Mouse (Mus musculus) hindbrain, embryonic 16.5 days (tissue): Measurements from ENCODE around the gene Uchl3. TPM values are rescaled to one million over a fixed set of nuclear protein-coding genes. Genes with fewer than 3 reads are reported as not detected.

Experiments used
- ATAC-seq: fragments of 200-750 bp; cut with Nextera tagmentation; 2 replicates; pipeline ENCODE4 v1.8.0; 2017; ENCODE audit warnings: moderate TSS enrichment, moderate library complexity
- H3K27ac ChIP-seq: fragments of 300-500 bp; sonication (generic); 2 replicates; pipeline ENCODE4 v1.5.1; 2014; ENCODE audit warnings: low read depth, mild to moderate bottlenecking, control low read depth, low read length, moderate library complexity
- H3K27me3 ChIP-seq: fragments of 300-500 bp; sonication (generic); replicated peaks from 2 replicates; pipeline ENCODE4 v1.6.1; 2014; ENCODE audit warnings: low read length; ENCODE audit not compliant: control insufficient read depth, insufficient read depth
- H3K36me3 ChIP-seq: fragments of 300-500 bp; sonication (generic); 2 replicates; pipeline ENCODE4 v1.6.1; 2014; ENCODE audit warnings: mild to moderate bottlenecking, low read length, moderate library complexity, mixed read lengths; ENCODE audit not compliant: control insufficient read depth, insufficient read depth
- H3K4me1 ChIP-seq: fragments of 300-500 bp; sonication (generic); 2 replicates; pipeline ENCODE4 v1.6.1; 2014; ENCODE audit warnings: low read depth, low read length; ENCODE audit not compliant: control insufficient read depth, insufficient read depth
- H3K4me2 ChIP-seq: fragments of 300-500 bp; sonication (generic); 2 replicates; pipeline ENCODE4 v1.6.1; 2014; ENCODE audit warnings: mild to moderate bottlenecking, low read length, control low read depth, moderate library complexity
- H3K4me3 ChIP-seq: fragments of 300-500 bp; sonication (generic); 2 replicates; pipeline ENCODE4 v1.5.1; 2014; ENCODE audit warnings: mild to moderate bottlenecking, low read length, control low read depth, moderate library complexity
- H3K9ac ChIP-seq: fragments of 300-500 bp; sonication (generic); 2 replicates; pipeline ENCODE4 v1.6.1; 2014; ENCODE audit warnings: low read depth, mild to moderate bottlenecking, control low read depth, low read length, moderate library complexity
- H3K9me3 ChIP-seq: fragments of 300-500 bp; sonication (generic); 2 replicates; pipeline ENCODE4 v1.6.1; 2014; ENCODE audit warnings: mild to moderate bottlenecking, low read length, moderate library complexity; ENCODE audit not compliant: control insufficient read depth
- WGBS: fragments of 180-500 bp; shearing (Covaris S2); extraction: QIAGEN DNeasy Blood & Tissue Kit; methylation state at CpG from one replicate; pipeline ENCODE4 v1.1.7; 2014; 5-methylcytosine and 5-hydroxymethylcytosine counted together
- polyA plus RNA-seq: library from polyadenylated mRNA; unstranded; fragments of >200 nt; fragmentation: Nextera tagmentation; extraction: Ambion mirVana; gene quantifications from 2 replicates; pipeline ENCODE4 v1.2.1, GENCODE M21; 2015

The Uchl3 gene
- polyA plus RNA-seq, 1 experiment from 2014 or later: 258 TPM

DNA sequence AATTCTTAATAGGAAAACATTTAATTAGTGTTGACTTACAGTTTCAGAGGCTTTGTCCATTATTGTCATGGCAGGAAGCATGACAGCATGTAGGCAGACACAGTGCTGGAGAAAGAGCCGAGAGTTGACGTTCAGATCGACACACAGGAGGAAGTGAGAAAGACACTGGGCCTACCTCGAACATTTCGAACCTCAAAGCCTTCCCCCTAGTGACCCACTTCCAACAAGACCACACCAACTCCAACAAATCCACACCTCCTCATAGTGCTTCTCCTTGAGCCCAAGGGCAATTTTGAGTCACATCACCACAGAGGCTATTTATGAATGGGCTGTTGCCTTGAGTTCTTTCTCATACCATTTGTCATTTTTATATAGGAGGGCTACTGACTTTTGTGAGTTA lies 53.3 kb downstream of the Uchl3 start:
- no peak overlapping the region for H3K9ac ChIP-seq
- H3K4me3 ChIP-seq: no peak overlapping the region
- WGBS: 89% methylated on average over 5 of the region's 5 CpGs
- no peak overlapping the region for H3K27ac ChIP-seq
- no peaks in the 10 kb centered on the region for H3K27me3 ChIP-seq
- no peaks in the 10 kb centered on the region for H3K9me3 ChIP-seq
- H3K36me3 ChIP-seq: no peaks in the 10 kb centered on the region
- ATAC-seq: no peak
- H3K4me1 ChIP-seq: no peaks in the 10 kb centered on the region
- no peak overlapping the region for H3K4me2 ChIP-seq

DNA sequence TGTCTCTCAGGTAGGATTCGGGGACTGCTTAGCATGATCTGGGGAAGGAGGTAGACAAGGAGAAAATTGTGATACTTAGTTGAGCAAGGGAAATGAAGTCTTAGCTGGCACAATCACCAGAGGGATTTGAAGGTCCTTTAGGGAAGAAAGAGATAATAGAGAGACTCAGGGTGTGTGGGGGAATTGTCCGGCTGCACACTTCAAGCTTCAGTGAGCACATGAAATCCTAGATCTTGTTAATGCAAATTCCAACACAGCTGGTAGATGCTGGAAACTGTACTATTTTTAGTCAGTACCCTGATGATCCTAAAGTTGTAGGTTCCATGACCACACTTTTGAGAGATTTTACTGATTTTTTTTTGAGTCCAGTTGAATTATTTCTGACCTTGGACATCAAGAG lies 60.6 kb downstream of the Uchl3 start:
- Histone ChIP-seq H3K27me3 (no peaks in the 10 kb centered on the region), H3K36me3 (no peaks in the 10 kb centered on the region), H3K9ac (no peak overlapping the region), H3K4me3 (no peak overlapping the region), H3K4me2 (no peak overlapping the region), H3K4me1 (no peaks in the 10 kb centered on the region), H3K9me3 (no peaks in the 10 kb centered on the region), H3K27ac (no peak overlapping the region)
- ATAC-seq: no peak
- WGBS: 57% methylated on average over 2 of the region's 2 CpGs

DNA sequence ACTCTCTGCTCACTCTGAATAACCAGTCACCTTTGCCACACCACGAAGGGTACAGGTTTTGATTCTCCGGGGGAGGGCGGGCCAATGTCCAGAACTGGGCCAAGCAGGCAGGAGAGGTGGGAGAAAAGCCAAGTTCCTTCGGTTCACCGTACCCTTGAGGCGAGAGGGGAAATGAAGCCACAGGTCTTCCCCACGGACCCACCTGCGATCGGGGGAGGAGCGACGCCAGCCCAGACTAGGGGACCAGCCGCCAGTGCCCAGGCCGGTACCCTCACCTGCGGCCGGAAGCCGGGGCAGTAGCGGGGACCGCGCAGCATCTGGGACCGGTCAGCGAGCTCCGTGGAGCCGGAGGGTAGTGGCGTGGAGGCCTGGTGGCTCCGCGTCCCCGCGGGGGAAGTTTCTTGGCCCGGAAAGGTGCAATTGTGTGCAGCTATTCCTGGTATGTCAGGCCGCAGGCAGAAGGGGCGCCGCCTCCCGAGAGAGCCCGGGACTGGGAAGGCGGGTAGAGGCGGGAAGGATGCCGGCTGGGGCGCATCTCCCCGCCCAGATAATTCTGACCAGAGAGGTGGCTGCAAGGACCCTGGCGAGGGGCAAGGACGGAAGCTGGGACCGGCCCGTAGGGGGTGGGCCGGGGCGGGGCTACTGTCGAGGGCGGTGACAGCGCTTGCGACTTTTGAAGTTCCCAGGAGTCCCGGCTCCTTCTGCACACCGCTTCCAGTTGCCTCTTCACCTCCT lies 75.6 kb downstream of the Uchl3 start, which contains the start of the genes Gm9922 and Lmo7:
TSS of gene Gm9922 (minus strand) at position 578 of the 735 bp plus-strand sequence.
TSS of gene Lmo7 (plus strand) at position 721 of the 735 bp plus-strand sequence.
- Histone ChIP-seq H3K9me3 (no peaks in the 10 kb centered on the region), H3K27me3 (peaks cover 11% of the 10 kb centered on the region), H3K27ac (no peak within 1 kb of the TSS), H3K4me1 (peaks cover 11% of the 10 kb centered on the region), H3K36me3 (no peaks in the 10 kb centered on the region), H3K4me2 (peak within 1 kb of the TSS; percentile 100), H3K4me3 (peak within 1 kb of the TSS; percentile 66), H3K9ac (peak within 1 kb of the TSS; percentile 71)
- WGBS: under 1% methylated on average over 46 of the region's 51 CpGs
- peak; percentile 80 for ATAC-seq

DNA sequence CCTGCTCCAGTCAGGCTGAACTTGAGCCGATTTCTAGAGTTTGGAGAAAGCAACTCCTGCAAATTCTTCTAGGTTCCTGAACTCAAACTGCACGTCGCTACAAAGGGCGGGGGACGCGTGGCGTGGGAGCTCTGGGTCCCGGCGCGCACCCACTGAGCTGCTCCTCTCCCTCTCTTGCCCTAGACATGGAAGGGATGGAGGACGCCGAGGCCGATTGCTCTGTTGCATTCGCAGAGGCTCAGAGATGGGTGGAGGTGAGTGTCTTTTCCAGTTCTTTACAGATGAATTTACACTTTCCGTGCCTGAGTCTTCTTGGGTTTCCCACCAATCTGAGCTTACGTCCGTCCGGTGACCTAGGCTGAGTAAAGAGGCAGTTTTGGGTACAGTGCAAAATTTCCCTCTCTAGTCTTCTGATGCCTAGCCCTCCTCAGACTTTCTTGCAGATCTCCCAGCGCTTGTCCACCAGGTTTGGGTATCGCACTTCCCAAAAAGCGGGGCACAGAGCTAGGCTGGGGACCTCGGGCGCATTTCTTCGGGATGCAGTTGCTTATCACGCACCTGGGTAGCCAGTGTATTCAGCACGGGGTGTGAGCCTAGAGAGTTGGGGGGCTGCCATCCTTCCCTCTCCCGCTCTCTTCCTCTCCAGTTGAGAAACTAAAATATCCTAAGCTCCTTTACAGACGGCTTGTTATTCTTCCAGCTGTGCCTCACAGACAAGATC lies 76.4 kb downstream of the Uchl3 start:
- Histone ChIP-seq H3K27ac (no peak overlapping the region), H3K27me3 (peaks cover 11% of the 10 kb centered on the region), H3K9ac (peak overlapping the region; percentile 71), H3K4me3 (peak overlapping the region; percentile 66), H3K4me1 (peaks cover 11% of the 10 kb centered on the region), H3K9me3 (no peaks in the 10 kb centered on the region), H3K4me2 (peak overlapping the region; percentile 100), H3K36me3 (no peaks in the 10 kb centered on the region)
- 1% methylated on average over 28 of the region's 28 CpGs for WGBS
- peak; percentile 55 for ATAC-seq

DNA sequence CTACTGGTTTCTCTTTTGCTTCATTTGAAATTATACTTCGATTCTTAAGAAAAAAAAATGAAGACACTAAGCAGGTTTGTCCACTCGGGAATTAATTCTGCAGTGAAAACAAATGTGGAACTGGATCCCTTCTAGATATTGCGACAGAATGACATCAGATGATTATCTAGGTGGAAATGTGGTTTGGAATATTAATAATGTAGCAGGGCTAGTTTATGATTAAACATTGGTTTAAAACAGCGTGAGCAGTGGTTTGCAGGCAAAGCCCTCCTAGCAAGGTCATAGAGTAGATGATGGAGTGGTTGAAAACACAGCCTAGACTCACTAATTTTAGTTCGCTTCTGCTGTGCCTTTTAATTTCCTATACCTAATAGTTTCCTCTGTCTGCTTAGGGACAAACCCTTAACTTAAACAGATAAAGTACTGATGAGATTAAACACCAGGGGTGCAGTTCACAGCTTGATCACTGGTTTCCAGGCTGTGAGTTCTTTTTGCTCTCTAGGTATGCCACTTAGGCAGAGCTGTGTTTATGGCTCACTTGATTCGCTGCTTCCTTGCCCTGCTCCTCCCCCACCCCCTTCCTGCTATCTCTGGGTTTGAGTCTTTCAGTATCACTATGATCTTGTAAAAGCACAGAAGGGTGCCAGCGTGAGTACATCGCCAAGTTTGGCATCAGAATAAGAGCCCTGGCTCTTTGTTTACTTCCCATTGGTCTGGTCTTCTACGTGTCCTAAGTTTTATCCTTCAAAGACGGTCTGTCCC lies 80.0 kb downstream of the Uchl3 start:
- no peaks in the 10 kb centered on the region for H3K36me3 ChIP-seq
- no peak overlapping the region for H3K9ac ChIP-seq
- peaks cover 11% of the 10 kb centered on the region for H3K4me1 ChIP-seq
- H3K27me3 ChIP-seq: peaks cover 11% of the 10 kb centered on the region
- WGBS: 29% methylated on average over 10 of the region's 10 CpGs
- no peak overlapping the region for H3K4me2 ChIP-seq
- no peak for ATAC-seq
- H3K9me3 ChIP-seq: no peaks in the 10 kb centered on the region
- no peak overlapping the region for H3K4me3 ChIP-seq
- no peak overlapping the region for H3K27ac ChIP-seq

DNA sequence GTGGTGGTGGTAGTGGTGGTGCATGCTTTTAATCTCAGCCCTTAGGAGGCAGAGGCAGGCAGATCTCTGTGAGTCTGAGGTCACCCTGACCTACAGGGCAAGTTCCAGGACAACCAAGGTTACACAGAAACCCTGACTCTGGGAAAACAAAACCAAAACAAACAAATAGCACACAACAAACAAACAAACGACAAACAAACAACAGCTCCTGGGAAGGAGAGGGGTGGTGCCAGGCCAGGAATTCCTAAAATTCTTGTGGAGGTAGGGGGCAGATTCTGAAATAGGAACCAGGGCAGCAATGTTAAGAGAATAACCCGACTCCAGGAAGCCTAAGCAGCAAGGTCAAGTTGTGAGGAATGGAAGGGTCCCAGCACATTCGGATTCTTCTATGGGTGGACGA lies 83.7 kb downstream of the Uchl3 start:
- H3K27ac ChIP-seq: no peak overlapping the region
- WGBS: 90% methylated on average over 4 of the region's 4 CpGs
- no peaks in the 10 kb centered on the region for H3K9me3 ChIP-seq
- no peak overlapping the region for H3K4me3 ChIP-seq
- H3K4me2 ChIP-seq: no peak overlapping the region
- H3K27me3 ChIP-seq: no peaks in the 10 kb centered on the region
- no peaks in the 10 kb centered on the region for H3K4me1 ChIP-seq
- H3K9ac ChIP-seq: no peak overlapping the region
- H3K36me3 ChIP-seq: no peaks in the 10 kb centered on the region
- no peak for ATAC-seq

Other genes with a start within 250 kb of the Uchl3 start
- gene Tbc1d4, start 44.8 kb upstream of the Uchl3 start, polyA plus RNA-seq: 9.3 and 10.8 TPM in 2 replicates
- gene Commd6, start 13.3 kb upstream of the Uchl3 start, polyA plus RNA-seq: 77.9 and 95.2 TPM in 2 replicates
- gene Gm9922, start 75.8 kb downstream of the Uchl3 start, polyA plus RNA-seq: 0.41 and 0.56 TPM in 2 replicates
- 2.3 and 2.5 TPM in 2 replicates for gene Lmo7, start 76.0 kb downstream of the Uchl3 start, polyA plus RNA-seq